Mouse (Mus musculus): ENCODE measurements around the gene Dll4. TPM values are rescaled to one million over a fixed set of nuclear protein-coding genes. Genes with fewer than 3 reads are reported as not detected.

Gene Dll4
- total RNA-seq, 1 experiment = 0.27 TPM

GRCm38 (mm10) chr2:119377826-119378225 is 52.2 kb downstream of the Dll4 start:
- in situ Hi-C loops (cut with MboI; ENCODE audit: low sequenced_read_pairs in 2 of 2, unreplicated experiment in 2 of 2) = no loop called here

GRCm38 (mm10) chr2:119379455-119379854 is 53.9 kb downstream of the Dll4 start:
- in situ Hi-C loops (cut with MboI; ENCODE audit: low sequenced_read_pairs in 2 of 2, unreplicated experiment in 2 of 2) = no loop called here
- Histone ChIP-seq H3K4me1 (ENCODE audit: control insufficient read depth in 2 of 2, insufficient read depth in 2 of 2, low read length in 2 of 2, poor library complexity in 1 of 2) (no peaks in the 10 kb centered on the region), H3K27ac (ENCODE audit: insufficient read depth, low read depth, low read length, poor library complexity, severe bottlenecking) (no peak overlapping the region), H3K9me3 (ENCODE audit: control insufficient read depth, insufficient read depth, low read depth, low read length) (no peaks in the 10 kb centered on the region), H3K36me3 (ENCODE audit: control insufficient read depth, insufficient read depth, low read length, poor library complexity, severe bottlenecking) (peaks cover 45% of the 10 kb centered on the region), H3K9ac (ENCODE audit: insufficient read depth, low read depth, low read length, poor library complexity, severe bottlenecking) (no peak overlapping the region), H3K4me3 (ENCODE audit: insufficient read depth in 1 of 2, low read depth in 1 of 2, low read length in 2 of 2, poor library complexity in 1 of 2, severe bottlenecking in 1 of 2) (no peak overlapping the region)
- TF ChIP-seq CHD2 (IDR thresholded peaks at IDR 0.05; ENCODE audit: low read depth, low read length) (no peak), HCFC1 (IDR thresholded peaks at IDR 0.05; ENCODE audit: borderline replicate concordance, insufficient read depth, low read length) (no peak), MAFK (IDR thresholded peaks at IDR 0.05; ENCODE audit: insufficient read depth, low read depth, low read length) (no peak), ZNF384 (IDR thresholded peaks at IDR 0.05; ENCODE audit: low read depth, low read length) (no peak), ZC3H11A (IDR thresholded peaks at IDR 0.05; ENCODE audit: borderline replicate concordance, low read depth, low read length) (no peak)
- no peak for DNase-seq (ENCODE audit: low read depth, low spot score)

More at GRCm38 (mm10) chr2:119377826-119378225, 52.2 kb downstream of the Dll4 start:
- Histone ChIP-seq H3K4me1 (ENCODE audit: control insufficient read depth in 2 of 2, insufficient read depth in 2 of 2, low read length in 2 of 2, poor library complexity in 1 of 2) (no peaks in the 10 kb centered on the region), H3K9me3 (ENCODE audit: control insufficient read depth, insufficient read depth, low read depth, low read length) (no peaks in the 10 kb centered on the region), H3K4me3 (ENCODE audit: insufficient read depth in 1 of 2, low read depth in 1 of 2, low read length in 2 of 2, poor library complexity in 1 of 2, severe bottlenecking in 1 of 2) (no peak overlapping the region), H3K36me3 (ENCODE audit: control insufficient read depth, insufficient read depth, low read length, poor library complexity, severe bottlenecking) (peaks cover 54% of the 10 kb centered on the region), H3K27ac (ENCODE audit: insufficient read depth, low read depth, low read length, poor library complexity, severe bottlenecking) (no peak overlapping the region), H3K9ac (ENCODE audit: insufficient read depth, low read depth, low read length, poor library complexity, severe bottlenecking) (no peak overlapping the region)
- no peak for DNase-seq (ENCODE audit: low read depth, low spot score)
- TF ChIP-seq MAFK (IDR thresholded peaks at IDR 0.05; ENCODE audit: insufficient read depth, low read depth, low read length) = no peak
- no peak for TF ChIP-seq HCFC1 (IDR thresholded peaks at IDR 0.05; ENCODE audit: borderline replicate concordance, insufficient read depth, low read length)
- no peak for TF ChIP-seq ZNF384 (IDR thresholded peaks at IDR 0.05; ENCODE audit: low read depth, low read length)
- TF ChIP-seq CHD2 (IDR thresholded peaks at IDR 0.05; ENCODE audit: low read depth, low read length) = no peak
- TF ChIP-seq ZC3H11A (IDR thresholded peaks at IDR 0.05; ENCODE audit: borderline replicate concordance, low read depth, low read length) = no peak

Other genes with a start within 250 kb of the Dll4 start
- 37.3 and 42.2 TPM in 2 replicates for gene Rad51, start 213.0 kb upstream of the Dll4 start, total RNA-seq (2012; rRNA removed)
- 72.9 and 95.9 TPM in 2 replicates for gene Rmdn3, start 168.8 kb upstream of the Dll4 start, total RNA-seq (2012; rRNA removed)
- 12.7 and 14.1 TPM in 2 replicates for gene Gchfr, start 158.0 kb upstream of the Dll4 start, total RNA-seq (2012; rRNA removed)
- gene Gm14137, start 151.3 kb upstream of the Dll4 start, total RNA-seq (2012; rRNA removed) = 0.37 and 0.45 TPM in 2 replicates
- 15.7 and 19.8 TPM in 2 replicates for gene Zfyve19, start 117.2 kb upstream of the Dll4 start, total RNA-seq (2012; rRNA removed)
- gene Dnajc17, start 117.0 kb upstream of the Dll4 start, total RNA-seq (2012; rRNA removed) = 11.7 and 15.2 TPM in 2 replicates
- 0.95 and 1.6 TPM in 2 replicates for gene Ppp1r14d, start 95.9 kb upstream of the Dll4 start, total RNA-seq (2012; rRNA removed)
- gene Spint1, start 88.4 kb upstream of the Dll4 start, total RNA-seq (2012; rRNA removed) = 80.3 and 167 TPM in 2 replicates
- gene Rhov, start 54.5 kb upstream of the Dll4 start, total RNA-seq (2012; rRNA removed) = 1.8 and 1.9 TPM in 2 replicates
- 17.0 and 17.8 TPM in 2 replicates for gene Vps18, start 37.0 kb upstream of the Dll4 start, total RNA-seq (2012; rRNA removed)
- gene Chac1, start 25.4 kb downstream of the Dll4 start, total RNA-seq (2012; rRNA removed) = 20.9 and 31.0 TPM in 2 replicates
- 38.8 and 39.2 TPM in 2 replicates for gene Ino80, start 151.9 kb downstream of the Dll4 start, total RNA-seq (2012; rRNA removed)
- gene Exd1, start 221.8 kb downstream of the Dll4 start, total RNA-seq (2012; rRNA removed) = 1.1 and 2.0 TPM in 2 replicates
- 21.5 and 29.7 TPM in 2 replicates for gene Chp1, start 221.9 kb downstream of the Dll4 start, total RNA-seq (2012; rRNA removed)